Mouse (Mus musculus): ENCODE data around the gene Il1rapl2. TPM values are rescaled to one million over a fixed set of nuclear protein-coding genes. Genes with fewer than 3 reads are reported as not detected.
"Not testable (repeated sequence)": the region's sequence is repeated elsewhere in the genome, so short reads cannot be mapped to it uniquely, and the experiment has no call there.

Gene Il1rapl2
- total RNA-seq, 2 experiments from 2014 or later: 5.0 to 6.1 TPM

DNA sequence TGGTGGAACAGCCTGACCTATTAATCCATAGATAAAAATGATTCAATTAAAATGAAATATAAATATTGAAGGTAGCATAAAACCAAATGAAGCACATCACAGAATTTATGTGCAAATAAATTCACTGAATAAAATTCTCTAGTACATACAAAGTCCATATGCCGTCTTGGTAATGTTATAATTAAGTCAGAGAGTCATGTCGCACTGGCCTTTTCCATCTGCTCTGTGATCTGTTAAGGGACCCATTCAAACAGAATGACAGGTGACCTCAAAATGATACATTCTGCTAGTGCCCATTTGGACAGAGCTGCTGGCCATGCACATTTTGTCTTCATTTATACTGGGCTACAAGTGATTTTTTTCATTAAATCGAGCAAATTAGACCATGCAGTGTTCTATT lies 534.3 kb downstream of the Il1rapl2 start:
- no peak for DNase-seq (ENCODE audit: low spot score in 2 of 2)

DNA sequence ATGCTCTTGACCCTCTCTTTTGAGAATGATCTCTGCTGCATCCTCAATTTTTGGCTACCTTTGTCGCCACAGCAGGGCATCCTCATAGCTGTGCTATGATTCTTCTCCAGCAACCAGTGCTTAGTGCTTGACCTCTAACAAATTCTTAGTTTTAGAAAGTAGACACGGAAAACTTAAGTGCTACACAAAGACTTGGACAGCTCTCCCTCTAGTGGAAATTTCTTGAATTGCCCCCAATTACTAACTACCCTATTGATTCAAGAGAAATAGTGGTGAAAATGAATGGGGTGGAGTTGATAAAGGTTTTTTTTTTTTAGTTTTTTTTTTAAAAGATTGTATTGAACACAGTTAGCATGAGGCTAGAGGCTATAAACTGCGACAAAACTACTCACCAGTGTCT lies 599.7 kb downstream of the Il1rapl2 start:
- DNase-seq (ENCODE audit: low spot score in 2 of 2): peak; percentile 2 to 10

DNA sequence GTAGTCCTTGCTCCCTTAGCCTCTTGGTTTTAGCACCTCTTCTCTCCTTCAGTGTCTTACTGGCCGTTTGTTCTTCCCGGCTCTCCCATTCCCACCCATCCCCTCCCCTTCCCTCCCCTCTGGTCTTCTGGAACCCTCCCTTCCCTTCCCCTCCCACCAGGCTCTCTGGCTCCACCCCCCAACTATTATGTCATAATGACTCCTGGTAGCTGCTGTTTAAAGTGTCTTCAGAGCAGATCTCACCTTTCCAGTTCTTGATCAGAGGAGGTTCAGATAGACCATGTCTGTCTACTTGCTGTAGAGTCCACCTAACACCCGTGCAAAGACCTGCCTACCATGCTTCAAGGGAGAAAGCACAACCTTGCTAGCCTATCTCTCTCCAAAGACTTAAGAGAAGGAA lies 639.1 kb downstream of the Il1rapl2 start, which contains the start of gene Tex13a:
Gene Tex13a, minus strand, starts transcription at position 101 of the 400 bp plus-strand sequence.
- no peak for DNase-seq (ENCODE audit: low spot score in 2 of 2)

DNA sequence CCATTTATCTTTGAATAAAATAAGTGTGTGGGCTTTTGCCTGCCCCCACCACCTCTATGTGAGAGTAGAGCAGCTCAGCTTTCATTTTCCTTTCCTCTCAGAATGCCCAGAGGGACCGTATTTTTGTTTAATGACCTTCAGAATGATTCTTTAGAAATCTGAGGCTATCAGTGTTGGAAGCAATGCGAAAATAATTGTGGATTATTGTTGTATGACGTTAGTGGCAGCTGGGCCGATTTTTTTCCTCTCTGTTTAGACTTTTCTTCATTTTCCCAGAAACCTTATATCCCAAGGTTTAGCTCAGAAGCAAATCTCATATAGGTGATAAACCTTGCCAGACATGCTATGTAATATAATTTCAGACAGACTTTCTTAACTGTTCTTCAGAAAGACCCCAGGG lies 664.2 kb downstream of the Il1rapl2 start:
- no peak for DNase-seq (ENCODE audit: low spot score in 2 of 2)

DNA sequence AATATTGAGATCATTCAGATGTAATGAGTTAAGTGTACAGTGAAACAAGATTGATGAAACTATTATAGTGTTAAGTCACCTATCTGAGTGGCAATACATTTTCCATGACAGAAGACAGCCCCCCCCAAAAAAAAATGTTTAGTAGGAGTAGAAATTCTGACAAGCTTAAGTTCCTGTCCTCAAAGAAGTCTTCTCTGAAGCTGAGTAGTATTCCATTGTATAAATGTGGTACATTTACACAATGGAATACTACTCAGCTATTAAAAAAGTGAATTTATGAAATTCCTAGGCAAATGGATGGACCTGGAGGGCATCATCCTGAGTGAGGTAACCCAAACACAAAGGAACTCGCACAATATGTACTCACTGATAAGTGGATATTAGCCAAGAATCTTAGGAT lies 778.3 kb downstream of the Il1rapl2 start:
- DNase-seq (ENCODE audit: low spot score in 2 of 2): not testable (repeated sequence)

DNA sequence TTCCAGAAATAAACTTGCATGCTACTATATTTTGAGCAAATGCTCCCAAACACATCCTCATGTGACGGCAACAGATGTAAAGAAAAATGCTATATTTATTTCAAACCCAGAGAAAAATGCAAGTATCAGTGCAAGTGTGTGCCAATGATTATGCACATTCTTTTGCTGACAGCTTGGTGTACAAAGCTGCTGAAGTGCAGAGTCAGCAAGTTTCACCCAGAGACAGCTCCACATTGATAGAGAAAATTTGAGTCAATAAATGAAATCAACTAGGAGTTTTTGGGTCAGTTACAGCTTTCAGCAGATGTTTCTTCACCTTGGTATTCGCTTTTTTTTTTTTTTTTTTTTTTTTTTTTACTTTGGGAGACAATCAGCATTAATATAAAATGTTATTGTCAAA lies 863.4 kb downstream of the Il1rapl2 start:
- DNase-seq (ENCODE audit: low spot score in 2 of 2): no peak

DNA sequence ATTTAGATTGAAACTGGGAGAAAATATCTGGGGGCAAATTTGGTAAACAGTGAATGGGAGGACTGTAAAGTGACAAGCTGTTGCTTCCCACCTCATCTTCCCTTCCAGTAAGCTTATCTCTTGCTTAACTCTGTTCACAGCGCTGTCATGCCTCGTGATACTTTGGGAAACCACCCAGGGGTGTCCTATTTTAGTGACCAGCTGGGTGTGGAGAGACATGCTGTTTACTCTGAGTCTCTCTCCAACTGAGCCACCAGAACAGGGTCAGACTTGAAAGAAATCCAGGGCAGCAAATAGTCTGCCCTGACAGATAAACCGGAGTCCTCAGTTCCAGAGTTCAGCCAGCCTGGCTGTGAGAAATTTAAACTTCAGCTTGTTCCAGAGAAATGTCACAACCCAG lies 867.5 kb downstream of the Il1rapl2 start:
- DNase-seq (ENCODE audit: low spot score in 2 of 2): no peak

DNA sequence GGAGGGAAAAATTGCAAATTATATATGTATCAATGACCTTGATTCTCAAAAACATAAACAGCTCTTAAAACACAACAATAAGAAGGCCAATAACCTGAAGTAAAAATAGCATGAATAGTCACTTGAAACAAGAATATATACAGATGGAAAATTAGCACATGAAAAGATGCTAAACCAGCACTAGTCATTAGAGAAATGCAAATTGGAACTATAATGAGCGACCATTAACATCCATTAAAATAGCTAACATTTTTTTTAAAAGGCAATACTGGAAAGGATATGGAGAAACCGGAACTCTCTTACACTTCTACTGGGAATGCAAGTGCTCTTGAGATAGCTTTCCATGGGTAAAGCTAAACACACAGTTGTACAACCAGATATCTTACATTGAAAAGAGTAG lies 879.4 kb downstream of the Il1rapl2 start:
- DNase-seq (ENCODE audit: low spot score in 2 of 2): no peak

DNA sequence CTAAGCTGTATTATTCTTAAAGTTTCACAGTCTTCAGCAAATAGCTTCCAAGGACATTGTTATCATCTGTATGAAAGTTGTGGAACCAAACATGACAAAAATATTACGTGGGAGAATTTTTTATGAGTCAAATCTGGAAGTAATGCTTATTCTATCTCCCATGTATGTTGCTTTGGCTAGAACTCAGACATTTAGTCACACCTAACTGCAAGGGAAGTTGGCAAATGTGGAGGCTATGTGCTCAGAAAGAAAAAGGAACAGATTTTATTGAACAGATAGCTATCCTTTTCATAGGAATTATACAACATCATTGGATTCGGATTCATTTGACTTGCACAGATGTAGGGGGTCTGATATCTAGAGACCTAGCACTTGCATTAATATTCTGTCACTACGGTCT lies 908.1 kb downstream of the Il1rapl2 start:
- DNase-seq (ENCODE audit: low spot score in 2 of 2): no peak

DNA sequence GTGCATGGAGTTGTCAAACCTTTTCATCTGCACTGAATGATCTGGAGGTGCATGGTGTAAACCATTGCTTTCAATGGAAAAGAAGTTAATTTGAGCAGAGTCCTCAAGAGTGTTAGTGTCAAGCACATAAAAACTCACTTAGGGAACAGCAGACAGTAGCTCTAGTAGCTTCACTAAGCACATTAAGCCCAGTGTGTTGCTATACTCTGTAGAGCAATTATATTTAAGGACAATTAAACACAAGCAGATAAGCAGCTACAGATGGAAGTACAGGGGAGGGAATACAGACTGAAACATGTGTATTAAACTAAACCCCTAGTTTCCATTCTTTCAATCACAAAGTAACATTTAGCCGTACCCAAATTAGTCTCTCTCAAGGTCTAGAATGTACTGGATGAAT lies 930.1 kb downstream of the Il1rapl2 start:
- DNase-seq (ENCODE audit: low spot score in 2 of 2): no peak

DNA sequence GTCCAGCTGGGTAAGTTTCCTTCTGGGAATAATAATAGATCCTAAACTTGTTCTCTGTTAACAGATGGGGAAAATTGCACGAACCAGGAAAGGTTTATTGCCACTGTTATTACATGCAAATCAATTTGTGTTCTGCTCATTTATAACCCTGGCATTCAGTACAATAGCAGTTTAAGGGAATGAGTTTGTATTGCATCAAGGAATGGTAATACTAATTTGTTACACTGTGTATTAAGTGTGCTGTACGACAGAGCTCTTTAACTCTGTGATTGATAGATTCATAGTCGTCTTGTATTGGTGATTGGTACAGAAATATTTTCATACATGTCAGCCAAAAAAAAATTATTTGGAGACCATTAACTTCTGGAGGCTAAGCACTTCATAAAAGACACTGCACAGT lies 934.6 kb downstream of the Il1rapl2 start:
- DNase-seq (ENCODE audit: low spot score in 2 of 2): no peak

DNA sequence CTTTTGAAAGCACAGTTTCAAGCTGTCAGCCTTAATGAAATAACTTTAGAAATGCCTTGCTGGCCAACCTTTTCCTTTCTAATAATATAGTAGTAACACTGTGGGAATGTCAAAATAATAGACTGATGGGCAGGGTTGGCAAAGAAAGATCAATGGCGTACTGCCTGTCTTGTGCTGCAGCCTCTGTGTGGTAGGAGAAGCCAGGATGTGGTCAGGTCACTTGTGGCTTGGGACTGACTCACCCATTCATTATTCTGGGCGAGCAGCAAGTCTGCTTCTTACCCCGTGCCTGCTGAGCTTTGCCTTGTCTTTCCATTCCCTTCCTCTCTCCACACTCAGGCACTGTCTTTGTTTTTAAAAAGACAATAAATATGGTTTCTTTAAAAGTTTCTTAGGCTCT lies 1049.7 kb downstream of the Il1rapl2 start:
- no peak for DNase-seq (ENCODE audit: low spot score in 2 of 2)

DNA sequence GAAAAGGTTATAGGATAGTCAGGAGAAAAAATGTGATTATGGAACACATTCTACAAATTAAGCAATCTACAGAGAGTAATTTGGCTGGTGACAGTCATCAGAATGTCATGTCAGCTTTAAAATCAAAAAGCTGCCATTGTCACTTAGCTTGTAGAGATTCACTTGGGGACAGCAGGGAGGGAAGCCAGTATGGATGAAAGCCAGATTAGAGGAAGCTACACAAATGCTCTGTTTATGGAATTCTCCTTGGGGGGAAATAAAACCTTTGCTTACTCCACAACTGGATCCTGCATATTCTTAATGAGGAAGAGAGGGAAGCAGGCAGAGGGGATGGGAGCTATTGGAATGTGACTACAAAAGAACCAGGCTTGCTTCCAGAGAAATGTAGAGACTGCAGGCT lies 1054.9 kb downstream of the Il1rapl2 start:
- DNase-seq (ENCODE audit: low spot score in 2 of 2): no peak

DNA sequence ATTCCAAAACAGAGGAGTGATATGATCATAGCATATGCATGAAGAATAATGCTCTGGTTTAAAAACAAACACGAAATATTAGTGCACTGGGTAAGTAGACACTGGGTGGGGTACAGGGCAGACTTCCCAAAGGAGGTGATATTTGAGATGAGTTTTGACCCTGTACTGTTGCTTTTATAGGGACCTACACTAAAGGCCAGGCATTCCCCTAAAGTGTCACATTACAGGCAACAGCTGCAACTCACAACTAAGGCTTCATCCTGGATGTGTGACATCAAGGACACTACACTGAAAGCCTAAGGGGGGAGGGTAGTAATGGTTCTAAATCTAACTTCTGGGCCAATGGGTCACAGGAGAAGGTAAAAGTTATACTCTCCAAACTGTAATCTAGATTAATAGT lies 1152.0 kb downstream of the Il1rapl2 start:
- DNase-seq (ENCODE audit: low spot score in 2 of 2): no peak

DNA sequence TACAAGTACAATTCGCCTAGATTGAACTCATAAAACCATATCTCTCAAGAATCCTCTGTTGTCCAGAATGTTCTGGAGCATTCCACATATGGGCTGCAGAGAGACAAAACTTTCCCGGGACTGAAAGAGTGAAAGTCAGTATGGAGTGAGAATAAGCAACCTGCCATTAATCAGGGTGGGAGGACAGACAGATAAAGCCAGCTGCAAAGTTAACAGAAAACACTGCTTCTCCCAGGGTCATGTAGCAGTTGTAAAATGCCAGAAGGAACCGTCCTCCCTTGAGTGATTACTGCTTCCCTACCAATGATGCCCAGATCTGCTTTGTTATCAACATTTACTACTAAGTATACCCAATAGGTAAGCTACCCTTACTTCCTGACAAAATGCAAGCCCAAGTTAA lies 1230.5 kb downstream of the Il1rapl2 start:
- DNase-seq (ENCODE audit: low spot score in 2 of 2): no peak

DNA sequence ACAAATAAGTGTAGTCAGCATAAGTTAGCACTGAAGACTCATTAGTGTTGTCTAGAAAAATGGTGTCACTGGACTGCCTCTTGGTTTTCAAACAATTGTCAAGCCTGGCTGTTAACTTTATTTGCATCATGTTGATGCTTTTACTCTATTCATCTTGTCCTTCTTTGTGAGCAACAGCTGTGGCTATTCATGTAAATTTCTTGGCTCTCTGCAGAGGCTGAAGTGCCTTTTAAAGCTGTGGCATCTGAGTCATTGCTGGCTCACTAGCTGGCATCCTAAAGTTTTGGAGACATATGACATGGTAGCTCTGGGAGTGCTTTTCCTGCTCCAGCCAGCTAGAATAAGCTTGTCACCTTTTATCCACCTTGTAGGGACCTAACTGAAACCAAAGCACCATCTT lies 1261.5 kb downstream of the Il1rapl2 start:
- no peak for DNase-seq (ENCODE audit: low spot score in 2 of 2)

DNA sequence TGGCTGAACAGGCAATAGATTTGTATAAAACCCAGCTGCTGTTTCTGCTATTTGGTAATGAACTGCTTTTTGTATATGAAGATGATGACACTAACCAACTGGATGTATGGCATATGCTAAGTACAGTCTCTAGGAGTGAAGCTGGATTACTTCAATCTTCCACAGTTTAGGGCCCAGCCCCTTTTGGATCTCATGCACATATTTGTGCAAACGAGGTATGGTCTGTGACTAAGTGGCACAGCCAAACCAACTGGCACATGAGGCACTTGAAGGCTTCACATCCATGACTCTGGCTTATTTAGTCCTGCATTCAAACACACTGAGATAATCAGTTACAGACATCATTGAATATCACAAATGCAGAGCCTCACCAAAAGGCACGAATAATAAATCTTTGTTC lies 1263.5 kb downstream of the Il1rapl2 start:
- DNase-seq (ENCODE audit: low spot score in 2 of 2): no peak

DNA sequence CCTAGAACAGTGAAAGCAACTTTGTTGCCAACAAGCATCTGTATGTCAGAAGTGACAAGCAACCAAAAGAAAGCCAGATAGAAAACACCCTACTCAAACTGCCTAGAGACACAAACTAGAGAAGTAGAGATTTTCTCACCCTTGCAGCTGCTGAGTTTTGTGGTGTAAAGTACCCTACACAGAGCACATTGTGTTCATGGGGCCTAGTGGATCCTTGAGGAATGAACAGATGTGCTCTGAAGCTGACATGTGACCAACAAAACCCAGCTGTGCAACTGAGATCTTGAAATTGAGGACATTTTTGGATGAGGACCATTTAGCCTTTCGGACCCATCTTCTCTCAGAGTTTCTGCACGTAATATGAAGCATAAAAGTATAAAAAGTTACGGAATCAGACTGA lies 1268.0 kb downstream of the Il1rapl2 start:
- DNase-seq (ENCODE audit: low spot score in 2 of 2): no peak

Measured in layer of hippocampus, postnatal 10 days (tissue).